Mouse (Mus musculus) R1 (cell line): ENCODE measurements at regions not wholly inside any gene's neighbourhood (a gene's known extent, or its start where the extent isn't known, plus 50 kb on each side); places are given as distances from the start of the nearest gene placed in this dataset.

Experiments used
- DNase-seq: peaks from one replicate; pipeline ENCODE4 v3.0.0-alpha.2; 2018; ENCODE audit warnings: low read depth, low spot score

- DNase-seq = peak; percentile 74
These were observed 57.9 kb downstream of the Sox9 start for GRCm38 (mm10) chr11:112839721-112840494.

GRCm38 (mm10) chr11:112840495-112840828 lies 58.4 kb downstream of the Sox9 start:
- peak; percentile 80 for DNase-seq

GRCm38 (mm10) chr11:112844258-112844901 lies 62.4 kb downstream of the Sox9 start:
- no peak for DNase-seq

- DNase-seq = no peak
These were observed 65.1 kb downstream of the Sox9 start for GRCm38 (mm10) chr11:112847146-112847545.

GRCm38 (mm10) chr11:112847851-112848250 lies 65.8 kb downstream of the Sox9 start:
- DNase-seq = no peak

GRCm38 (mm10) chr11:112849974-112850373 lies 68.0 kb downstream of the Sox9 start:
- DNase-seq = no peak

- no peak for DNase-seq
These were observed 68.7 kb downstream of the Sox9 start for GRCm38 (mm10) chr11:112850532-112851272.

GRCm38 (mm10) chr11:112851321-112851720 lies 69.3 kb downstream of the Sox9 start:
- DNase-seq = no peak

- DNase-seq = no peak
These were observed 74.0 kb downstream of the Sox9 start for GRCm38 (mm10) chr11:112855975-112856374.

GRCm38 (mm10) chr11:112859309-112859708 lies 77.3 kb downstream of the Sox9 start:
- no peak for DNase-seq

- DNase-seq = no peak
These were observed 78.8 kb downstream of the Sox9 start for GRCm38 (mm10) chr11:112860797-112861196.

GRCm38 (mm10) chr11:112861233-112861632 lies 79.2 kb downstream of the Sox9 start:
- no peak for DNase-seq

- no peak for DNase-seq
These were observed 83.8 kb downstream of the Sox9 start for GRCm38 (mm10) chr11:112865836-112866235.

- DNase-seq = no peak
These were observed 87.5 kb downstream of the Sox9 start for GRCm38 (mm10) chr11:112869571-112869970.

GRCm38 (mm10) chr11:112870201-112871035 lies 88.4 kb downstream of the Sox9 start:
- DNase-seq = peak; percentile 38

GRCm38 (mm10) chr11:112872677-112873367 lies 90.8 kb downstream of the Sox9 start:
- peak; percentile 27 for DNase-seq

GRCm38 (mm10) chr11:112874239-112874638 lies 92.2 kb downstream of the Sox9 start:
- DNase-seq = no peak

GRCm38 (mm10) chr11:112876226-112876625 lies 94.2 kb downstream of the Sox9 start:
- DNase-seq = peak; percentile 30

GRCm38 (mm10) chr11:112878436-112878835 lies 96.4 kb downstream of the Sox9 start:
- DNase-seq = no peak

GRCm38 (mm10) chr11:112880736-112881135 lies 98.7 kb downstream of the Sox9 start:
- no peak for DNase-seq

GRCm38 (mm10) chr11:112885336-112885940 lies 103.4 kb downstream of the Sox9 start:
- no peak for DNase-seq
